Mouse (Mus musculus) erythroblast, embryonic 14.5 days (primary cell): ENCODE data around the gene Kcna7. TPM values are rescaled to one million over a fixed set of nuclear protein-coding genes. Genes with fewer than 3 reads are reported as not detected.
"Not testable (repeated sequence)": the region's sequence is repeated elsewhere in the genome, so short reads cannot be mapped to it uniquely, and the experiment has no call there.

Source experiments
- H3K27me3 ChIP-seq: 2 replicates; pipeline ENCODE4 v1.6.1; 2012; ENCODE audit warnings: inconsistent platforms; ENCODE audit not compliant: control insufficient read depth
- H3K36me3 ChIP-seq: 2 replicates; pipeline ENCODE4 v1.6.1; 2012; ENCODE audit warnings: mild to moderate bottlenecking, inconsistent platforms; ENCODE audit not compliant: control insufficient read depth
- H3K4me1 ChIP-seq: 2 replicates; pipeline ENCODE4 v1.6.1; 2012; ENCODE audit warnings: inconsistent platforms; ENCODE audit not compliant: control insufficient read depth
- H3K4me3 ChIP-seq: replicated peaks from 2 replicates; pipeline ENCODE3; 2012; ENCODE audit warnings: moderate library complexity, mild to moderate bottlenecking, inconsistent platforms
- H3K9me3 ChIP-seq: 2 replicates; pipeline ENCODE4 v1.6.1; 2012; ENCODE audit warnings: low read length, inconsistent platforms, mixed read lengths; ENCODE audit not compliant: control insufficient read depth
- GATA1 ChIP-seq: IDR thresholded peaks from 2 replicates; pipeline ENCODE4 v1.6.1; 2012; ENCODE audit warnings: low read length, inconsistent platforms, mixed read lengths
- TAL1 ChIP-seq: IDR thresholded peaks from 3 replicates; pipeline ENCODE4 v1.6.1; 2012; ENCODE audit warnings: low read length, inconsistent platforms, mixed read lengths
- polyA plus RNA-seq: library from polyadenylated mRNA; stranded (reverse); fragments of >175 nt; gene quantifications from 2 replicates; pipeline ENCODE4 v1.2.3, GENCODE M21; 2012

The Kcna7 gene
- polyA plus RNA-seq, 1 experiment, result not detected

DNA sequence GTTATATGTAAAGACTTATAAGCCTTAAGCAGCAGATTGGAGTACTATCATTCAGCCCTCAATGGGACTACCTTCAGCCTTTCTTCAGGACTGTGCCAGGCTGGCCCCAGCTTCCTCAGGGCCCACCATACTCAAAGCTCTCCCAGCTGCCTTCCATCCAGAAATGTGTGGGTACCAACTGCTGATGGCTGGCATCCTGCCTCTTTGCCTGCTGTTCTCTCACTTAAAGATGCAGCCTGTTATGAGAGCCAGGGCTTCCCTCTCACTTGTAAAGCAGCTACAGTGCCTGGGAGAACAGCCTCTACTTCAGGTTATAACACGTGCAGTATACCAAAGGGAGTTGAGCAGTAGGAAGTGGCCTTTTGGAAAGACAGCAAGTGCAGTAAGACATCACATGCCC, 29.4 kb upstream of the Kcna7 start:
- Histone ChIP-seq H3K4me1 (peaks cover 4% of the 10 kb centered on the region; the same call in 1 of the 2 replicates), H3K36me3 (peaks cover 93% of the 10 kb centered on the region), H3K4me3 (no peak overlapping the region), H3K9me3 (no peaks in the 10 kb centered on the region), H3K27me3 (no peaks in the 10 kb centered on the region)
- TF ChIP-seq TAL1 (no peak), GATA1 (no peak)

GRCm38 (mm10) chr7:45386077-45386476, 19.4 kb upstream of the Kcna7 start:
- no peak overlapping the region for H3K4me3 ChIP-seq
- no peaks in the 10 kb centered on the region for H3K27me3 ChIP-seq
- no peaks in the 10 kb centered on the region for H3K4me1 ChIP-seq
- no peaks in the 10 kb centered on the region for H3K9me3 ChIP-seq
- peaks cover 99% of the 10 kb centered on the region for H3K36me3 ChIP-seq
- TF ChIP-seq TAL1, result no peak
- TF ChIP-seq GATA1, result no peak

GRCm38 (mm10) chr7:45395129-45395541, 10.3 kb upstream of the Kcna7 start:
- H3K9me3 ChIP-seq, result no peaks in the 10 kb centered on the region
- H3K27me3 ChIP-seq, result no peaks in the 10 kb centered on the region
- H3K4me1 ChIP-seq, result peaks cover 36% of the 10 kb centered on the region
- H3K36me3 ChIP-seq, result peaks cover 44% of the 10 kb centered on the region
- TF ChIP-seq GATA1 (no peak), TAL1 (no peak)
- H3K4me3 ChIP-seq, result peak overlapping the region; percentile 97

DNA sequence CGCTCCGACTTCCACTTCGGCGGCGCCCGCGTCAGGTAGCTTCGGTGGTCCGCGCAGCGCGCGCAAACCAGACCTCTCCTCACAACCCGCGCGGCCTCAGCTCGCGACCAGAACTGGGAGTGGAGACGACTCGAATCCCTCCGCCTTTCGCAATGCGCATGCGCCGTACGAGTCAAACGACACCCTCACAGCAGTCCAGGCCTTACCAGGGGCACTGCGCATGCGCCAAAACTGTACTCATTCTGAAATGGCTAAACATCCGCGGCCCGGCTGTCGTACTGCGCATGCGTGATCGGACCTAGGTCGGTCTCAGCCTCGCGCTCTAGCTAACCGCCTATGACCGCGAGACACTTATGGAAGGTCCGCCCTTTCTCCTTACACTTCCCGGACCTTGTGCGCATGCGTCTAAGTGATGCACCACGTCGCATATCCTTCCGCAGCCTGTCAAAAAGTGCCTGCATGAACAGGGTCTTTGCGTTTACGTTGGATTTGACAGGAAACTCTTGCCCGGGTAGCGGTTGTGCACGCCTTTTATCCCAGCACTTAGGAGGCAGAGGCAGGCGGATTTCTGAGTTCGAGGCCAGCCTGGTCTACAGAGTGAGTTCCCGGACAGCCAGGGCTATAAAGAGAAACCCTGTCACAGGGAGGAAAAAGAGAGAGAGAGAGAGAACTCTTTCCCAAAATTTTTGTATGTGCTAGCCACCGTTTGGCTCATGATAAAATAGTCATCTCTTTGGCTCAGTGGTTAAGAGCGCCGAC, 9.7 kb upstream of the Kcna7 start, which contains the start of gene Snrnp70:
Snrnp70 (minus strand) TSS at position 165 of the 759 bp plus-strand sequence.
- Histone ChIP-seq H3K9me3 (no peaks in the 10 kb centered on the region), H3K4me3 (peak within 1 kb of the TSS; percentile 97), H3K36me3 (peaks cover 38% of the 10 kb centered on the region), H3K27me3 (no peaks in the 10 kb centered on the region), H3K4me1 (peaks cover 36% of the 10 kb centered on the region)
- TF ChIP-seq GATA1, result no peak
- TF ChIP-seq TAL1, result no peak

GRCm38 (mm10) chr7:45396337-45396775, 9.1 kb upstream of the Kcna7 start:
- H3K4me1 ChIP-seq, result peaks cover 36% of the 10 kb centered on the region
- H3K4me3 ChIP-seq, result peak overlapping the region; percentile 97
- H3K36me3 ChIP-seq, result peaks cover 33% of the 10 kb centered on the region
- not testable (repeated sequence) for H3K9me3 ChIP-seq, H3K27me3 ChIP-seq

GRCm38 (mm10) chr7:45396787-45397186, 8.7 kb upstream of the Kcna7 start:
- peaks cover 4% of the 10 kb centered on the region for H3K27me3 ChIP-seq
- no peak overlapping the region for H3K4me3 ChIP-seq
- H3K4me1 ChIP-seq, result peaks cover 36% of the 10 kb centered on the region
- H3K36me3 ChIP-seq, result peaks cover 29% of the 10 kb centered on the region
- TF ChIP-seq TAL1, result no peak
- no peak for TF ChIP-seq GATA1
- no peaks in the 10 kb centered on the region for H3K9me3 ChIP-seq

DNA sequence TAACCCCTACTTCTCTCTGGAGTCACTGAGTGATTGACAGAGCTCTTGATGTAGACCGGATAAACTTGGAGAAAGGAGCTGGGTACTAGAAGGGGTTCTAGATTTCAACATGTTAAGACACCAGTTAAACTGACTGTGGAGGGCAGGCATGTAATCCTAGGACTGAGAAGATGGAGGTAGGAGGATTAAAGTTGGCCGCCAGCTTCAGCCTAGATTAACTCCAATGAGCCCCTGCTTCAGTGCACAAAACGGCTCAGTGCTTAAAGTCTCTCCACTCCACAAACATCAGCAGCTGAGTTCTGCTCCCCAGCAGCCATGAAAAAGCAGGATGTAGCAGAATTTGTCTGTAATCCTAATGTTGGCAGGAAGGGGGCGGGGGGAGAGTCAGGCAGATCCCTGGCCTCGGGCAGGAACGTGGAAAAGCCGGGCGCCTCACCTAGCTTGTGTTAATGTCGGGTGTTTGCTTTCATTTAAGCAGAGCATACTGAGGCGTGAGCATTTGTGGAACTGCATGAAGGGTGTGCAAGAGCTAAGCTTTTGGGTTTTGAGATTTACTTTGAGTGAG, 3.9 kb upstream of the Kcna7 start:
- Histone ChIP-seq H3K4me3 (no peak overlapping the region), H3K9me3 (peaks cover 4% of the 10 kb centered on the region; the same call in 1 of the 2 replicates), H3K27me3 (peaks cover 36% of the 10 kb centered on the region), H3K4me1 (peaks cover 11% of the 10 kb centered on the region), H3K36me3 (no peaks in the 10 kb centered on the region)
- TF ChIP-seq TAL1 (no peak), GATA1 (no peak)

- TF ChIP-seq GATA1, result no peak
- no peak for TF ChIP-seq TAL1
- peaks cover 8% of the 10 kb centered on the region; the same call in 1 of the 2 replicates for H3K9me3 ChIP-seq
- peaks cover 56% of the 10 kb centered on the region for H3K27me3 ChIP-seq
- H3K4me1 ChIP-seq, result peaks cover 4% of the 10 kb centered on the region; the same call in 1 of the 2 replicates
- no peak overlapping the region for H3K4me3 ChIP-seq
- no peaks in the 10 kb centered on the region for H3K36me3 ChIP-seq
These were observed 1.8 kb upstream of the Kcna7 start for GRCm38 (mm10) chr7:45403532-45404261.
